Mouse (Mus musculus): ENCODE results near the gene Usp18. TPM values are rescaled to one million over a fixed set of nuclear protein-coding genes. Genes with fewer than 3 reads are reported as not detected.

Usp18 gene
- polyA plus RNA-seq, 1 experiment from 2014 or later: 2.8 TPM

DNA sequence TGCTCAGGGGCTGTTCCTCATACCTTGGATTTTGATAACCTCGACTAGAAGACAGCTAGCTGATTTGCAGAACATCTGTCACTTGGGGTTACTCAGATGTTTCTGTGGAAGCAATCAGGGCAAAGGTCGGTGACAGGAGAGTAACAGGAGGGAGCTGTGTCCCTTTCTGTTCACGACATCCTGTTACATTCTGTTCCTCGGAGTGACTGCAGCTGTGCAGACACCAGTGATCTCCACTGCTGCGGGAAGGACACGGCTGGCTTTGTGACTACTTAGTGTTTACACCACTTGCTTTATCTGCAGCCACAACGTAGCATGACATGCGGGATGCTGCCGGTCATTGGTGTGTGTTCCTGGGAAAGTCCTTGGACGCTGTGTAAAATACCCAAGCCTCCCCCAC is 2.5 kb upstream of the Usp18 start:
- no peak for ATAC-seq (ENCODE audit: low FRiP score, low TSS enrichment)
- WGBS: 18% methylated on average over 10 of the region's 10 CpGs
- Histone ChIP-seq H3K4me1 (ENCODE audit: insufficient read depth, low read length) (peaks cover 3% of the 10 kb centered on the region; the same call in 1 of the 2 replicates), H3K27me3 (ENCODE audit: insufficient read depth, low read length) (peaks cover 13% of the 10 kb centered on the region; the same call in 1 of the 2 replicates), H3K9me3 (ENCODE audit: low read length) (no peaks in the 10 kb centered on the region), H3K4me3 (ENCODE audit: low read length) (no peak overlapping the region), H3K9ac (replicated peaks; ENCODE audit: low read length) (no peak overlapping the region), H3K36me3 (ENCODE audit: insufficient read depth, low read length) (no peaks in the 10 kb centered on the region), H3K27ac (ENCODE audit: low read length) (no peak overlapping the region), H3K4me2 (replicated peaks; ENCODE audit: low read depth, low read length) (no peak overlapping the region)

DNA sequence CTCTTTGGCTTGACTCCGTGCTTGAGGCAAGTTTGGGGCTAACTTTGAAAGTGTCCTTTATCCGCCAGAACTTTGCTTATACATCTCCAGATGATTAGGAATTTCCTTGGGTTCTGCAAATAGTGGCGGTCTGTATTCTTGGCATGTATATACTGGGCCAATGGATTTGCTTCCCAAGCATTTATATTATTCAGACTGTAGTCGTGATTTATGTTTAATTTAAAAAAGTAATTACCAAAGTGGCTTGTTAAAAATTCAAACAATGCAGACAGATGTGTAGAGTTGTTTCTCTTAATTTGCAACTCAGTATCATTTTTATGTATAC is 293 bp downstream of the Usp18 start:
- H3K4me3 ChIP-seq (ENCODE audit: low read length): peak overlapping the region; percentile 72
- H3K27me3 ChIP-seq (ENCODE audit: insufficient read depth, low read length): peaks cover 11% of the 10 kb centered on the region; the same call in 1 of the 2 replicates
- H3K9ac ChIP-seq (replicated peaks; ENCODE audit: low read length): peak overlapping the region; percentile 67
- peak overlapping the region; percentile 73 for H3K4me2 ChIP-seq (replicated peaks; ENCODE audit: low read depth, low read length)
- no peaks in the 10 kb centered on the region for H3K36me3 ChIP-seq (ENCODE audit: insufficient read depth, low read length)
- peak; percentile 55 for ATAC-seq (ENCODE audit: low FRiP score, low TSS enrichment)
- peaks cover 3% of the 10 kb centered on the region; the same call in 1 of the 2 replicates for H3K4me1 ChIP-seq (ENCODE audit: insufficient read depth, low read length)
- no peaks in the 10 kb centered on the region for H3K9me3 ChIP-seq (ENCODE audit: low read length)
- WGBS: 16% methylated on average over 4 of the region's 4 CpGs
- no peak overlapping the region for H3K27ac ChIP-seq (ENCODE audit: low read length)

DNA sequence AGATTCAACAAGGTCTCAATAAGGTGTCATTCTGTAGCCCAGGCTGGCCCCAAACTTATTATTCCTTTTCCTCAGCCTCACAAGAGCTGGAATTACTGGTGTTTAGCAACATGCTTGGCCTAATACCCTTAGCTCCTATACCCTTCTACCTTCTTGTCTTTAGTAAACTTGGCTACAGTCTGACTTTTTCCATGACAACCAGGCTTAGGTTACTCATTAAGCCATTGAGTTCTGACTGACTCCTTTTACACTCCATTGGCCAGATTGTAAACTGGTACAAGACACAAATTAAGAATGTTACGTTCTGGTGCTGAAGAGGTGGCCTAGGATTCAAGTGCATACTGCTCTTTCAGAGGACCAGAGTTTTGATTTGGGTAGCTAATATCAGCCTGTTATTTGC is 4.7 kb downstream of the Usp18 start:
- no peak for ATAC-seq (ENCODE audit: low FRiP score, low TSS enrichment)
- Histone ChIP-seq H3K4me2 (replicated peaks; ENCODE audit: low read depth, low read length) (no peak overlapping the region), H3K27me3 (ENCODE audit: insufficient read depth, low read length) (no peaks in the 10 kb centered on the region), H3K36me3 (ENCODE audit: insufficient read depth, low read length) (no peaks in the 10 kb centered on the region), H3K9ac (replicated peaks; ENCODE audit: low read length) (no peak overlapping the region), H3K9me3 (ENCODE audit: low read length) (no peaks in the 10 kb centered on the region), H3K27ac (ENCODE audit: low read length) (no peak overlapping the region), H3K4me1 (ENCODE audit: insufficient read depth, low read length) (no peaks in the 10 kb centered on the region), H3K4me3 (ENCODE audit: low read length) (no peak overlapping the region)
- WGBS: 46% methylated on average over 1 of the region's 1 CpGs

GRCm38 (mm10) chr6:121251256-121251655 is 5.5 kb downstream of the Usp18 start:
- ATAC-seq (ENCODE audit: low FRiP score, low TSS enrichment): no peak
- no peaks in the 10 kb centered on the region for H3K36me3 ChIP-seq (ENCODE audit: insufficient read depth, low read length)
- no peaks in the 10 kb centered on the region for H3K27me3 ChIP-seq (ENCODE audit: insufficient read depth, low read length)
- WGBS: 70% methylated on average over 5 of the region's 5 CpGs
- no peak overlapping the region for H3K9ac ChIP-seq (replicated peaks; ENCODE audit: low read length)
- no peak overlapping the region for H3K27ac ChIP-seq (ENCODE audit: low read length)
- H3K4me3 ChIP-seq (ENCODE audit: low read length): no peak overlapping the region
- no peaks in the 10 kb centered on the region for H3K9me3 ChIP-seq (ENCODE audit: low read length)
- H3K4me1 ChIP-seq (ENCODE audit: insufficient read depth, low read length): no peaks in the 10 kb centered on the region
- H3K4me2 ChIP-seq (replicated peaks; ENCODE audit: low read depth, low read length): no peak overlapping the region

- ATAC-seq (ENCODE audit: low FRiP score, low TSS enrichment): no peak
- H3K4me2 ChIP-seq (replicated peaks; ENCODE audit: low read depth, low read length): no peak overlapping the region
- H3K9me3 ChIP-seq (ENCODE audit: low read length): peaks cover 4% of the 10 kb centered on the region
- no peaks in the 10 kb centered on the region for H3K27me3 ChIP-seq (ENCODE audit: insufficient read depth, low read length)
- H3K36me3 ChIP-seq (ENCODE audit: insufficient read depth, low read length): no peaks in the 10 kb centered on the region
- H3K27ac ChIP-seq (ENCODE audit: low read length): no peak overlapping the region
- WGBS: 32% methylated on average over 9 of the region's 9 CpGs
- H3K4me1 ChIP-seq (ENCODE audit: insufficient read depth, low read length): no peaks in the 10 kb centered on the region
- H3K4me3 ChIP-seq (ENCODE audit: low read length): no peak overlapping the region
- H3K9ac ChIP-seq (replicated peaks; ENCODE audit: low read length): no peak overlapping the region
Measured at GRCm38 (mm10) chr6:121260548-121260947, 14.8 kb downstream of the Usp18 start.

DNA sequence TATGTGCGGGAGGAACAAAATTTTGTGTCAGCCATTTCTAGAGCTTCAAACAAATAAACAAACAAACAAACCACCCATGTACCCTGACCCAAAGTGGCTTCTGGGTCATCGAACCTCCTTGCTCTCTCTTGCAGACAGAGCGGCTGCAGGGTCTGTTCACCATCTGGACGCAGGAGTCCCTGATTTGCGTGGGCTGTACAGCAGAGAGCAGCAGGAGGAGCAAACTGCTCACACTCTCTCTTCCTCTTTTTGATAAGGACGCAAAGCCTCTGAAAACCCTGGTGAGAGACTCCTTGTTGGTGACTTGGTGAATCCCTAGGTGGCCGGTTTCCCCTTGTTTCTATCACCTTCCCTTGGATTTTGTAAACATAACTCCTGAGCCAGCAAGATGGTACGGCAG is 15.5 kb downstream of the Usp18 start:
- H3K9ac ChIP-seq (replicated peaks; ENCODE audit: low read length): no peak overlapping the region
- H3K36me3 ChIP-seq (ENCODE audit: insufficient read depth, low read length): no peaks in the 10 kb centered on the region
- WGBS: 71% methylated on average over 8 of the region's 8 CpGs
- no peak overlapping the region for H3K4me3 ChIP-seq (ENCODE audit: low read length)
- H3K4me2 ChIP-seq (replicated peaks; ENCODE audit: low read depth, low read length): no peak overlapping the region
- H3K9me3 ChIP-seq (ENCODE audit: low read length): peaks cover 4% of the 10 kb centered on the region
- no peak for ATAC-seq (ENCODE audit: low FRiP score, low TSS enrichment)
- H3K4me1 ChIP-seq (ENCODE audit: insufficient read depth, low read length): no peaks in the 10 kb centered on the region
- H3K27me3 ChIP-seq (ENCODE audit: insufficient read depth, low read length): no peaks in the 10 kb centered on the region
- no peak overlapping the region for H3K27ac ChIP-seq (ENCODE audit: low read length)

DNA sequence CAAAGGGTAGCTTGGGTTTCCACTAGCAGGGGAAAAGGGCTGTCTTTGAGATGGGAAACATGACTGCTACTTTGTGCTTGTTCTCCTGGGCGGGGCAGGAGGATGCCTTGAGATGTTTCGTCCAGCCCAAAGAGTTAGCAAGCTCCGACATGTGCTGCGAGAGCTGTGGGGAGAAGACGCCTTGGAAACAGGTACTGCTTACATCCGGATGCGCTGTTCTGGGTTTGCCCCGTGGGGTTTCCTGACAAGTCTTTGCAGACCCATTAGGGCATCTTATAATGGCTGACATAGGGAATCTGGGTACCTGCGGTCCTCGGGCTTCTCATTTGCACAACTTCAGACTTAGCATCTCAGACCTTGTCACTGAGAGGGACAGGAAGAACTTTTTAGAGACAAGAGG is 16.3 kb downstream of the Usp18 start:
- no peak for ATAC-seq (ENCODE audit: low FRiP score, low TSS enrichment)
- no peak overlapping the region for H3K27ac ChIP-seq (ENCODE audit: low read length)
- no peaks in the 10 kb centered on the region for H3K4me1 ChIP-seq (ENCODE audit: insufficient read depth, low read length)
- 90% methylated on average over 10 of the region's 10 CpGs for WGBS
- no peak overlapping the region for H3K4me2 ChIP-seq (replicated peaks; ENCODE audit: low read depth, low read length)
- no peak overlapping the region for H3K4me3 ChIP-seq (ENCODE audit: low read length)
- no peaks in the 10 kb centered on the region for H3K27me3 ChIP-seq (ENCODE audit: insufficient read depth, low read length)
- H3K9me3 ChIP-seq (ENCODE audit: low read length): peaks cover 4% of the 10 kb centered on the region
- no peaks in the 10 kb centered on the region for H3K36me3 ChIP-seq (ENCODE audit: insufficient read depth, low read length)
- H3K9ac ChIP-seq (replicated peaks; ENCODE audit: low read length): no peak overlapping the region

- H3K36me3 ChIP-seq (ENCODE audit: insufficient read depth, low read length): no peaks in the 10 kb centered on the region
- no peaks in the 10 kb centered on the region for H3K4me1 ChIP-seq (ENCODE audit: insufficient read depth, low read length)
- H3K27ac ChIP-seq (ENCODE audit: low read length): no peak overlapping the region
- peaks cover 3% of the 10 kb centered on the region for H3K9me3 ChIP-seq (ENCODE audit: low read length)
- no peaks in the 10 kb centered on the region for H3K27me3 ChIP-seq (ENCODE audit: insufficient read depth, low read length)
- WGBS: 92% methylated on average over 11 of the region's 11 CpGs
- H3K4me3 ChIP-seq (ENCODE audit: low read length): no peak overlapping the region
- no peak for ATAC-seq (ENCODE audit: low FRiP score, low TSS enrichment)
- H3K4me2 ChIP-seq (replicated peaks; ENCODE audit: low read depth, low read length): no peak overlapping the region
- no peak overlapping the region for H3K9ac ChIP-seq (replicated peaks; ENCODE audit: low read length)
Measured at GRCm38 (mm10) chr6:121262496-121262895, 16.8 kb downstream of the Usp18 start.

DNA sequence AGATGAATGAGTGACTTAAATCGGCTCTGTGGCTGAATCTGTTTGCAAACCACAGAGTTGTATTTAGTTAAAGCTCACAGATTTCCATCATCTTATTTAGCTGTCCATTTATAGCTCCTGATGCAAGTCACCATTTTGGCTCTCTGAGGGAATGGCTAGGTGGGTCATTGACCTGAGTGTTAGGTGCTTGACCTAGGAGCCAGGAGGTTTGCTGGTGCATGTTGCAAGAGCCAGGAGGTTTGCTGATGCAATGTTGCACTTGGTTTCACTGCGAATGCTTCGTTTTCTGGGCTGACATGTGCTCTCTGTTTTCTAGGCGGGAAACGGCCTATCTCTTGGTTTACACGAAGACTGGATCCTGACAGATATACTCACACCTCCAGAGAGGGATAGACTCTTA is 24.4 kb downstream of the Usp18 start:
- no peak for ATAC-seq (ENCODE audit: low FRiP score, low TSS enrichment)
- Histone ChIP-seq H3K36me3 (ENCODE audit: insufficient read depth, low read length) (no peaks in the 10 kb centered on the region), H3K9me3 (ENCODE audit: low read length) (no peaks in the 10 kb centered on the region; the same call in 1 of the 2 replicates), H3K27ac (ENCODE audit: low read length) (no peak overlapping the region), H3K4me1 (ENCODE audit: insufficient read depth, low read length) (no peaks in the 10 kb centered on the region), H3K4me2 (replicated peaks; ENCODE audit: low read depth, low read length) (no peak overlapping the region), H3K27me3 (ENCODE audit: insufficient read depth, low read length) (no peaks in the 10 kb centered on the region), H3K9ac (replicated peaks; ENCODE audit: low read length) (no peak overlapping the region), H3K4me3 (ENCODE audit: low read length) (no peak overlapping the region)
- WGBS: 81% methylated on average over 6 of the region's 6 CpGs

DNA sequence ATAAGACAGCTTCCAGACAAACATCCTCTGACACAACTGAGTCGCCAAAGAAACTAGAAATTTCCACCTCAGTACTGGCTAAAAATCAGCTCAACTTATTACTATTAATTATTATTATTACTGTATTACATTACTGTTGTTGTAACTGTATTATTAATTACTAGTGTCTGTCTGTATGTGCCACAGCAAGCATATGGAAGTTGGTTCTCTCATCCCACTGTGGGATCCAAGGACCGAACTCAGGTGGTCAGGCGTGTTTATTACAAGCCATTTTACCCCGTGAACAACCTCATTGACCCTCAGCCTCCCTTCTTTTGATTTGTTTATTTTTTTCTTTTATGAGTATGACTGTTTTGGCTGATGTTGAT is 26.0 kb downstream of the Usp18 start:
- Histone ChIP-seq H3K4me1 (ENCODE audit: insufficient read depth, low read length) (no peaks in the 10 kb centered on the region), H3K4me2 (replicated peaks; ENCODE audit: low read depth, low read length) (no peak overlapping the region)
- ATAC-seq (ENCODE audit: low FRiP score, low TSS enrichment): peak; percentile 50

More for the DNA sequence above, 26.0 kb downstream of the Usp18 start:
- Histone ChIP-seq H3K27me3 (ENCODE audit: insufficient read depth, low read length) (no peaks in the 10 kb centered on the region), H3K4me3 (ENCODE audit: low read length) (peak overlapping the region; percentile 57; the same call in 1 of the 2 replicates), H3K9ac (replicated peaks; ENCODE audit: low read length) (no peak overlapping the region), H3K9me3 (ENCODE audit: low read length) (no peaks in the 10 kb centered on the region; the same call in 1 of the 2 replicates), H3K27ac (ENCODE audit: low read length) (no peak overlapping the region), H3K36me3 (ENCODE audit: insufficient read depth, low read length) (no peaks in the 10 kb centered on the region)
- 14% methylated on average over 4 of the region's 4 CpGs for WGBS
